Mouse (Mus musculus): ENCODE measurements around the gene Teddm3. TPM values are rescaled to one million over a fixed set of nuclear protein-coding genes. Genes with fewer than 3 reads are reported as not detected.

Teddm3 gene
- polyA plus RNA-seq, 1 experiment from 2014 or later: not detected

DNA sequence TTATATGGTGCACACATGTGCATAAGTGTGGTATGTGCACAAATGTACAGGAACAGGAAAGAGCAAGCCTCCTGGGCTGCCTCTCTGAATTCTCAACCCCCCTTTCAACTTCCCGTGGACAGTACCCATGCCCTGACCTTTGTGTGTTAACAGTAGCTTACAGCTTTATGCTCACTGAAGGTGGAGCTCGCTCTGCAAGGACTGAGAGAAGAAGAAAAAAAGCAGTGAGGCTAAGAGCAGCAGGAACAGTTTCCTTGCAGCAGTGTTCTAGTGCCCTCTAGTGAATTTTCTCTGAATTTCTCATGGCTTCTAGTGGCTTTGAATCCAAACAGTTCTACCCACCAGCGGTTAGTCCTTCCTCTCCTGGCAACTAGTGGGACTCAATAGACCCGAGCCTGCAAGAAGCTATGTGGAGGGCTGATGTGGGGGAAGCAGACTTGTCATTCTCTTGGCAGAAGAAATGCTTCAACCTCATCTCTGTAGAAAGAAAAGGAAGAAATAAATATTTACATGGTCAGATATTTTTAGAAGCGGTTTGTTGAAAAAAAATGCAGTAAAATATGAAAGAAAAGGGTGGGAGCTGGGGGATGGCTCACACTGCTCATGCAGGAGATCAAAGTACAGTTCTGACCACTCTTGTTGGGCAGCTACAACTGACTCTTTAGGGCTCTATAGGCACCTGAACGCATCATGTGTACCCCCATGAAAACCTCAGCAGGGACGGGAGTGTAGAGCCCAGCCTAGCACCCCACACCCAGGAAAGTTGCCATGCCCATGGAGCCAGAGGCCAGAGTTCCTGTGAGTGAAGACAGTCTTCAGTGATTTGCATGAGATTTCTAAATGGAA is 38.9 kb upstream of the Teddm3 start:
- Histone ChIP-seq H3K4me1 (ENCODE audit: control insufficient read depth, insufficient read depth, low read length) (no peaks in the 10 kb centered on the region), H3K4me3 (ENCODE audit: low read depth, low read length) (no peak overlapping the region), H3K9ac (ENCODE audit: low read length) (no peak overlapping the region), H3K4me2 (ENCODE audit: low read length) (no peak overlapping the region), H3K36me3 (ENCODE audit: control insufficient read depth, insufficient read depth, low read length) (no peaks in the 10 kb centered on the region), H3K27me3 (replicated peaks; ENCODE audit: control insufficient read depth, insufficient read depth, low read length) (no peaks in the 10 kb centered on the region), H3K27ac (ENCODE audit: low read depth, low read length) (no peak overlapping the region), H3K9me3 (replicated peaks; ENCODE audit: control insufficient read depth, low read length) (no peaks in the 10 kb centered on the region)
- WGBS: 40% methylated on average over 7 of the region's 7 CpGs
- DNase-seq (ENCODE audit: low spot score): peak; percentile 94
- ATAC-seq: peak; percentile 74

DNA sequence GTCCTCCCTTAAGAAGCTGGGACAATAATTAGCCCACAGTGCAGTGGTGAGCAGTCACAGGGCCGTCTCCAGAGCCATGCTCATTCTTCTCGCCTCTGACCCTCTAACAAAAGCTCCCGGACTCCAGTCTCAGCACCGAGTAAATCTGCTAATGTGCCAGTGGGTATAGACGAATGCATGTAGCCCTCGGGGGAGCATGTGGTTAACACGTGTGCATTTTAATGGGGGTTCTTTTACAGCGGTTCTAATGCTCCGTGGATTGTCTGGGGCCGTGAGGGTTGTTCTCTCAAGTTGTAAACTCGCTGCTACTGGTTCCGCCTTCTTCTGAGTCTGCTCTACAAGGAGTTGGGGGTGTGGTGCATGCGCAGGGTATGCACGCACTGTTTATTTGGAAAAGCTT is 37.8 kb upstream of the Teddm3 start:
- WGBS: 60% methylated on average over 14 of the region's 14 CpGs
- no peaks in the 10 kb centered on the region for H3K36me3 ChIP-seq (ENCODE audit: control insufficient read depth, insufficient read depth, low read length)
- H3K27me3 ChIP-seq (replicated peaks; ENCODE audit: control insufficient read depth, insufficient read depth, low read length): no peaks in the 10 kb centered on the region
- H3K4me3 ChIP-seq (ENCODE audit: low read depth, low read length): no peak overlapping the region
- ATAC-seq: no peak
- H3K27ac ChIP-seq (ENCODE audit: low read depth, low read length): no peak overlapping the region
- H3K4me2 ChIP-seq (ENCODE audit: low read length): no peak overlapping the region
- H3K9ac ChIP-seq (ENCODE audit: low read length): no peak overlapping the region
- H3K9me3 ChIP-seq (replicated peaks; ENCODE audit: control insufficient read depth, low read length): no peaks in the 10 kb centered on the region
- 0 out of 2 replicates have a peak, but pooled peaks cover 2% of the 10 kb centered on the region for H3K4me1 ChIP-seq (ENCODE audit: control insufficient read depth, insufficient read depth, low read length)
- no peak for DNase-seq (ENCODE audit: low spot score)

DNA sequence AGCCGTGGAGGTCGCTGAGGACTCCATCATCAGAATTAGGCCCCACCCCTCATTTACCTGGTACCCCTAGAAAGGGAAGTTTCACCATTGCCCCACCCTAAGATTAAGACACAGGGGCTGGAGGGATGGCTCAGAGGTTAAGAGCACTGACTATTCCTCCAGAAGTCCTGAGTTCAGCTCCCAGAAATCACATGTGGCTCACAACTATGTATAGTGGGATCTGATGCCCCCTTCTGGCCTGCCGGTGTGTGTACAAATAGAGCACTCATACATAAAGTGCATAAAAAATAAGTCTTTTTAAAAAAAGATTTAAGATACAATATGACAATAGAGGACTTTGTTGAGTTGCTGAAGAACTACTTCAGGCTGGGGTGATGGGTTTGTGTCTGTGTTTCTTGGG is 34.5 kb upstream of the Teddm3 start:
- DNase-seq (ENCODE audit: low spot score): no peak
- 72% methylated on average over 3 of the region's 3 CpGs for WGBS
- ATAC-seq: no peak

DNA sequence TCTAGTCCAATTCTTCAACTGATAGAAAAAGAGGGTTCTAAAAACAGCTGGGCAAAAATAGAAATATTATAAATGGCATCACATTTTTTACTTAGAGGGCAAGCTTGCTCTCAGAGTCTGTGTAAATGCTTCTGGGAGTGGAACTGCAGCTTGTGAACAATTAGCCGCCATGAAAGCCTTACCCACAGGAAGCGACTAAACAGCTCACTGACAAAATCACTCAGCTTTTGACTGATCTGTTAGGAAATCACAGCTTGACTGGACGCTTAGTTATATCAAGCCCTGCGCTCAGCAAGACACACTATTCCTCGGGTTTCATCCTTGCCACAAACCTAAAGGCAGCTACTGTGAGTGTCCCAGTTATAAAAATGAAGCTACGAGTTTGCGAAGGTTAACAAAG is 33.8 kb upstream of the Teddm3 start:
- Histone ChIP-seq H3K27me3 (replicated peaks; ENCODE audit: control insufficient read depth, insufficient read depth, low read length) (no peaks in the 10 kb centered on the region), H3K9ac (ENCODE audit: low read length) (no peak overlapping the region), H3K27ac (ENCODE audit: low read depth, low read length) (no peak overlapping the region), H3K4me1 (ENCODE audit: control insufficient read depth, insufficient read depth, low read length) (0 out of 2 replicates have a peak, but pooled peaks cover 2% of the 10 kb centered on the region), H3K9me3 (replicated peaks; ENCODE audit: control insufficient read depth, low read length) (no peaks in the 10 kb centered on the region), H3K4me2 (ENCODE audit: low read length) (no peak overlapping the region), H3K36me3 (ENCODE audit: control insufficient read depth, insufficient read depth, low read length) (no peaks in the 10 kb centered on the region), H3K4me3 (ENCODE audit: low read depth, low read length) (no peak overlapping the region)
- ATAC-seq: no peak
- 39% methylated on average over 7 of the region's 7 CpGs for WGBS
- peak; percentile 41 for DNase-seq (ENCODE audit: low spot score)

More for the DNA sequence above, 34.5 kb upstream of the Teddm3 start:
- Histone ChIP-seq H3K4me2 (ENCODE audit: low read length) (no peak overlapping the region), H3K4me1 (ENCODE audit: control insufficient read depth, insufficient read depth, low read length) (0 out of 2 replicates have a peak, but pooled peaks cover 2% of the 10 kb centered on the region), H3K4me3 (ENCODE audit: low read depth, low read length) (no peak overlapping the region), H3K27me3 (replicated peaks; ENCODE audit: control insufficient read depth, insufficient read depth, low read length) (no peaks in the 10 kb centered on the region), H3K36me3 (ENCODE audit: control insufficient read depth, insufficient read depth, low read length) (no peaks in the 10 kb centered on the region), H3K9me3 (replicated peaks; ENCODE audit: control insufficient read depth, low read length) (no peaks in the 10 kb centered on the region), H3K9ac (ENCODE audit: low read length) (no peak overlapping the region), H3K27ac (ENCODE audit: low read depth, low read length) (no peak overlapping the region)

DNA sequence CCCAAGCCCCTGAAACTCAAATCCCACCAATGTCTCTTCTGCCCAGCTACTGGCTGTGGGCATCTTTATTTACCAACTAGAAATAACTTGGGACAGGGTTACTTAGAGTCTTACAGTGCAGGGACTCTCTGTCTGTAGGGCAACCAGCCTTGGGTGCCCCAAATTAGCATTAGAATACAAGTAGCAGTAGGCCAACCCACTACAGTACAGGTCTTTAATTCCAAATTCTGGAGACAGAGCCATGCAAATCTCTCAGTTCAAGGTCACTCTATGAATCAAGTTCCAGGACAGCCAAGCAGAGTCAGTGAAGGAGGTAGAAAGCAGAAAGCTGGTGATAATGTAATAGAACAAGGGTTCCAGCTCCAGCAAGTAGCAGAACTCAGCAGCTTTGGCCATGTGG is 30.9 kb upstream of the Teddm3 start:
- H3K4me3 ChIP-seq (ENCODE audit: low read depth, low read length): no peak overlapping the region
- no peaks in the 10 kb centered on the region for H3K27me3 ChIP-seq (replicated peaks; ENCODE audit: control insufficient read depth, insufficient read depth, low read length)
- ATAC-seq (no peak), DNase-seq (ENCODE audit: low spot score) (no peak)
- H3K27ac ChIP-seq (ENCODE audit: low read depth, low read length): no peak overlapping the region
- H3K9ac ChIP-seq (ENCODE audit: low read length): no peak overlapping the region
- no peaks in the 10 kb centered on the region for H3K36me3 ChIP-seq (ENCODE audit: control insufficient read depth, insufficient read depth, low read length)
- no peaks in the 10 kb centered on the region for H3K9me3 ChIP-seq (replicated peaks; ENCODE audit: control insufficient read depth, low read length)
- H3K4me2 ChIP-seq (ENCODE audit: low read length): no peak overlapping the region
- H3K4me1 ChIP-seq (ENCODE audit: control insufficient read depth, insufficient read depth, low read length): 0 out of 2 replicates have a peak, but pooled peaks cover 2% of the 10 kb centered on the region

DNA sequence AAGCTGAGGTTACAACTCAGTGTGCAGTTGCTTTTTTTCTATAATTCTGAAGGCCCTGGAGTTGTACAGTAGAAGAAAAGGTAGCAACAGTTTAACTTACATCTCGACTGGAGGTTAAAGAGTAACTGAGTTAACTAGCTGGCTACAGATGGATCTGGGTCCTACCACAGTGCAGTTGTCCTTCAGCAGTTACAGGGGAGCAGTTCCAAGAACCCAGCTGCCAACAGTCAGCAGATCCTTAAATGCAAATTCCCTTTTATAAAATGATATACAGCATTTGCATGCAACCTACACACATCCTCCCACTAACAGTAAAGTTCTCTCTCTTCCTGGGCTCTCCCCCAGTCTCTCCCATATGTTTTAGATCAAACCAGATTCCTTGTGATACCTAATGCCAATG is 28.3 kb upstream of the Teddm3 start:
- WGBS: 80% methylated on average over 1 of the region's 1 CpGs
- no peak overlapping the region for H3K27ac ChIP-seq (ENCODE audit: low read depth, low read length)
- no peak for DNase-seq (ENCODE audit: low spot score)
- H3K9ac ChIP-seq (ENCODE audit: low read length): no peak overlapping the region
- ATAC-seq: no peak
- H3K36me3 ChIP-seq (ENCODE audit: control insufficient read depth, insufficient read depth, low read length): no peaks in the 10 kb centered on the region
- H3K4me1 ChIP-seq (ENCODE audit: control insufficient read depth, insufficient read depth, low read length): 0 out of 2 replicates have a peak, but pooled peaks cover 2% of the 10 kb centered on the region
- H3K4me2 ChIP-seq (ENCODE audit: low read length): no peak overlapping the region
- no peak overlapping the region for H3K4me3 ChIP-seq (ENCODE audit: low read depth, low read length)
- H3K27me3 ChIP-seq (replicated peaks; ENCODE audit: control insufficient read depth, insufficient read depth, low read length): no peaks in the 10 kb centered on the region
- H3K9me3 ChIP-seq (replicated peaks; ENCODE audit: control insufficient read depth, low read length): no peaks in the 10 kb centered on the region

DNA sequence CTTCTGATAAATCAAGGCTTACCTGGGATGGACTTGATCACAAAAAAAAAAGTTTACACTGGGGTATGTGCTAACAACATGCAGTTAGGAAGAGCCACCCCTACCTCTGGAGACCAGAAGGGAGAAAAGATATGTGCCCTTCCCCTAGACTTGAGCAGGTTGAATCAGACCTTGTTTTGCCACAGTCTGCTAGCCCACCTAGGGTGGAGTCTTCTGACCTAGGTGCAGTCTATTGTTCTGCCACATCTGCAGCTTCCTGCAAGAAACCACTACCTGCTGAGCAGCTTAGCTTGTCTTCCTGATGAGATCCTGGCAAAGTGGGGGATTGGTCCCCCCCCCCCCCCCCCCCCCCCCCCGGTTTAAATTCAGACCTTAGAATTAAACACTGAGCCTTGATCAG is 21.4 kb upstream of the Teddm3 start:
- H3K36me3 ChIP-seq (ENCODE audit: control insufficient read depth, insufficient read depth, low read length): no peaks in the 10 kb centered on the region
- no peaks in the 10 kb centered on the region for H3K27me3 ChIP-seq (replicated peaks; ENCODE audit: control insufficient read depth, insufficient read depth, low read length)
- 20% methylated on average over 1 of the region's 1 CpGs for whole genome bisulfite sequencing
- H3K4me3 ChIP-seq (ENCODE audit: low read depth, low read length): no peak overlapping the region
- H3K4me1 ChIP-seq (ENCODE audit: control insufficient read depth, insufficient read depth, low read length): no peaks in the 10 kb centered on the region
- H3K4me2 ChIP-seq (ENCODE audit: low read length): no peak overlapping the region
- H3K9ac ChIP-seq (ENCODE audit: low read length): no peak overlapping the region
- no peaks in the 10 kb centered on the region for H3K9me3 ChIP-seq (replicated peaks; ENCODE audit: control insufficient read depth, low read length)
- H3K27ac ChIP-seq (ENCODE audit: low read depth, low read length): no peak overlapping the region
- ATAC-seq (no peak), DNase-seq (ENCODE audit: low spot score) (no peak)

DNA sequence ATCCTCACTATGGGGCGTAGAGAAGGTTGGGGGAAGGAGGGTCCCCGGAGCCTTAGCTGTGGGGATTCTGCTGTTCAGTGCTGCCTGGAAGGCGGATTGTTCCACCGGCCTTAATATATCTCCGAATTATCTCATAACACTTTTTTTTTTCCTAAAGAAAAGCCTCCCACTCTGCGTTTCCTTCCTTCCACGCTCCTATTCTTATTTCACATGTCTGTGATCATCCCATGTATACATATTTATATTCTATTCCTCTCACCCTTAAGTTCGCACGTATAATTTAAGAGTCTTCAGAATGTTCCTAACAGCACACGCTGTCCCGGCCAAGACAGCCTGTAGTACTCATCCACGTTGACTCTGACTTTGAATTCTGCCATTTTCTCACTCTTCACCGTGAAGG is 14.9 kb upstream of the Teddm3 start:
- no peak overlapping the region for H3K4me3 ChIP-seq (ENCODE audit: low read depth, low read length)
- H3K36me3 ChIP-seq (ENCODE audit: control insufficient read depth, insufficient read depth, low read length): no peaks in the 10 kb centered on the region
- H3K27me3 ChIP-seq (replicated peaks; ENCODE audit: control insufficient read depth, insufficient read depth, low read length): no peaks in the 10 kb centered on the region
- DNase-seq (ENCODE audit: low spot score) (no peak), ATAC-seq (no peak)
- H3K4me2 ChIP-seq (ENCODE audit: low read length): no peak overlapping the region
- no peaks in the 10 kb centered on the region for H3K4me1 ChIP-seq (ENCODE audit: control insufficient read depth, insufficient read depth, low read length)
- H3K9me3 ChIP-seq (replicated peaks; ENCODE audit: control insufficient read depth, low read length): no peaks in the 10 kb centered on the region
- H3K27ac ChIP-seq (ENCODE audit: low read depth, low read length): no peak overlapping the region
- WGBS: 88% methylated on average over 13 of the region's 13 CpGs
- no peak overlapping the region for H3K9ac ChIP-seq (ENCODE audit: low read length)

Data from forebrain, embryonic 14.5 days (tissue).